Mouse (Mus musculus): ENCODE measurements at regions not wholly inside any gene's neighbourhood (a gene's known extent, or its start where the extent isn't known, plus 50 kb on each side); places are given as distances from the start of the nearest gene placed in this dataset.

- no peak for DNase-seq (ENCODE audit: extremely low spot score in 1 of 2, low spot score in 2 of 2)
- intact Hi-C loops (cut with DNase I): no loop called here
These were observed 60.5 kb downstream of the Sec61b start for GRCm38 (mm10) chr4:47534959-47535358.

GRCm38 (mm10) chr4:47567694-47568093 is 93.2 kb downstream of the Sec61b start:
- DNase-seq (ENCODE audit: extremely low spot score in 1 of 2, low spot score in 2 of 2): no peak
- intact Hi-C loops (cut with DNase I): no loop called here

GRCm38 (mm10) chr4:47570846-47571245 is 96.4 kb downstream of the Sec61b start:
- intact Hi-C loops (cut with DNase I): no loop called here
- no peak for DNase-seq (ENCODE audit: extremely low spot score in 1 of 2, low spot score in 2 of 2)

DNA sequence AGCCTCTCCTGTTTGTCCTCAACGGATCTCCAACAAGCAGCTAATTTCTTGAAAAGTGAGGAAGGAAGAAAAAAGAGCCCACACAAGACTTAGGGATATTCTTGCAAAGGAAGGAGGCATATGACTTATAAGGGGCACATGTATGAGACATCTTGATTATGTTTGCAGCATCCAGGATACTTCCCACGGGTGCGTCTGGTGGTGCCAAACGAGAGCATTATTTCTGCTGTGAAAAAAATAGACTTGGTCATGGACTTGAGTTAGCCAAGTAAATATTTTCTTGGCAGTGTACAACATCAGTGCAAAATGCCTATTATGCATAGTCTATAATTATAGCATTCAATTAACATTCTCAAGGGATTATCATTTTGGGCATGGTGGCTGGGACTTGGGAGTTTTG is 101.6 kb downstream of the Sec61b start:
- intact Hi-C loops (cut with DNase I): no loop called here
- DNase-seq (ENCODE audit: extremely low spot score in 1 of 2, low spot score in 2 of 2): no peak

GRCm38 (mm10) chr4:47577490-47577889 is 103.0 kb downstream of the Sec61b start:
- intact Hi-C loops (cut with DNase I): no loop called here
- peak; percentile 23 to 34 for DNase-seq (ENCODE audit: extremely low spot score in 1 of 2, low spot score in 2 of 2)

DNA sequence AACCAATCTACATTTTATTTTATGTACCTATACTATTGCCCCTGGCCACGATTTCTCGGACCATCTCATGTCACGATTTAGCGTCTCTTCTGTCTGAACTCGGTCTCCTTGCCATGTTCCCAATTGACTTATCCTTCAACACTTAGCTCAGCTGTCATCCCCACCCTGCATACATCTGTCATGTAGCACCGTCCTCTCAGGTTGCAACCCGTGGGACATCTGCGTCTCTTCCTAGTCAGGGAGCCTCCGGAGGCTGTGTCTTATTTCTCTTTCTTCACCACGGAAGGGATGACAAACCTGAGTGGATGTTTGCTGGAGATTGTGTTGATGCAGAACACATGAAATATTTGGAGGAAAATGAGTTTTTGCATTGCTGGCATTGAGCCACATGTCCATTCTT is 104.2 kb downstream of the Sec61b start:
- DNase-seq (ENCODE audit: extremely low spot score in 1 of 2, low spot score in 2 of 2): no peak
- intact Hi-C loops (cut with DNase I): no loop called here

GRCm38 (mm10) chr4:47580556-47580955 is 106.1 kb downstream of the Sec61b start:
- DNase-seq (ENCODE audit: extremely low spot score in 1 of 2, low spot score in 2 of 2): no peak
- intact Hi-C loops (cut with DNase I): no loop called here

- peak in 1 of 2 experiments; percentile 61 for DNase-seq (ENCODE audit: extremely low spot score in 1 of 2, low spot score in 2 of 2)
- intact Hi-C loops (cut with DNase I): no loop called here
These were observed 112.8 kb downstream of the Sec61b start for GRCm38 (mm10) chr4:47587256-47587655.

DNA sequence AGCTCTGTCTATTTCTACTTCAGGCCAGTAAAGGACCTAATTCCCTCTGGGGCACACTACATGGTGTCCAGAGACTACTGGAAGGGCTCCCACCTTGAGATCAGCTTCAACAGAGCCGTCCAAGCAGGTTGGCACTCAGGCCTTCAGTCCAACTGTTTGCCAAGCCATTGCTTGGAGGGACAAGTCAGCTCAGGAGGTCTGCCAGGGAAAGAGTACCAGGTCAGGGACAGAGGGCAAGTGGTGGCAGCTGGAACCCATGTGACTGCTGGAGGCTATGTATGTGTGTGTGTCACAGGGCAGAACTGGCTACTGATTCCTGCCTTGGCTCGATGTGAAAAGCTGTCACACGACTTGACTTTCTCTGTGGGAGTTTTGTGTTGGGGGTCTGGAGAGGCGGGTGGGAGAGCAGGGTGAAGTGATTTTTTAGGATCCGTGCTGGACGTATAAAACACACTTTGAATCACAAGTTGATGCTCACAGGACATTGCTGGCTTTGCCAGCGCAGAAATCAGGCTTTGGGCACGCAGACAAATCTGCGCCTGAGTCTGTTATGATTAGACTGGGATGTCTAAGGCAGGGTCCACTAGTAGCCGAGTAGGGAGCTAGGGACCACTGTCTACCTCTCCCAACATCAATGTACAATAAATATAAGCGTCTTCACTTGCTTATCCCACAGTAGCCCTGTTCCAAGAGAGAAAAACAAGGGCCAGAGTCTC is 118.0 kb downstream of the Sec61b start:
- intact Hi-C loops (cut with DNase I): no loop called here
- no peak for DNase-seq (ENCODE audit: extremely low spot score in 1 of 2, low spot score in 2 of 2)

- no peak for DNase-seq (ENCODE audit: extremely low spot score in 1 of 2, low spot score in 2 of 2)
- intact Hi-C loops (cut with DNase I): no loop called here
These were observed 118.7 kb downstream of the Sec61b start for GRCm38 (mm10) chr4:47593155-47593554.

- intact Hi-C loops (cut with DNase I): no loop called here
These were observed 119.7 kb downstream of the Sec61b start for GRCm38 (mm10) chr4:47594171-47594570.

GRCm38 (mm10) chr4:47595841-47596240 is 121.4 kb downstream of the Sec61b start:
- intact Hi-C loops (cut with DNase I): no loop called here

More at GRCm38 (mm10) chr4:47594171-47594570, 119.7 kb downstream of the Sec61b start:
- DNase-seq (ENCODE audit: extremely low spot score in 1 of 2, low spot score in 2 of 2): no peak

DNA sequence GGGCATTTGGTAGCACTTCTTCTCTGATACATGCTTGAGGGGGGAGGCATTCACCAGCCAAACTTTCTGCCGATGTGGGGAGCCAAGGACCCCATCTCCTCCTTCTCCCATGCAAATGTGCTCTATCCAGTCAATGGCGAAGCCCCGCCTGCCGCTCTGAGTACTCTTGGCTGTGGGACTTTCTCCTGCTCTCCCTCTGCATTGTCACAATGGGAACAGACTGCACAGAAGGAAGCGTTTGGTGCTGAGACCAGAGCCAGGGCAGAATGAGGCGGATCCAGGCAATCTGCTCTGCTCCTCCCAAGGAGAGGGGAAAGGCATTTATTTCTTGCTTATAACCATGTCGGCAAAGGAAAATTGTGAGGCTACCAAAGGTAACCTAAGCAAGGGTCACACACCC is 123.1 kb downstream of the Sec61b start:
- intact Hi-C loops (cut with DNase I): no loop called here
- peak in 1 of 2 experiments; percentile 42 for DNase-seq (ENCODE audit: extremely low spot score in 1 of 2, low spot score in 2 of 2)

More at GRCm38 (mm10) chr4:47595841-47596240, 121.4 kb downstream of the Sec61b start:
- DNase-seq (ENCODE audit: extremely low spot score in 1 of 2, low spot score in 2 of 2): no peak

- no peak for DNase-seq (ENCODE audit: extremely low spot score in 1 of 2, low spot score in 2 of 2)
- intact Hi-C loops (cut with DNase I): no loop called here
These were observed 123.8 kb downstream of the Sec61b start for GRCm38 (mm10) chr4:47598216-47598615.

GRCm38 (mm10) chr4:47601301-47602070 is 127.0 kb downstream of the Sec61b start:
- intact Hi-C loops (cut with DNase I): no loop called here
- no peak for DNase-seq (ENCODE audit: extremely low spot score in 1 of 2, low spot score in 2 of 2)

DNA sequence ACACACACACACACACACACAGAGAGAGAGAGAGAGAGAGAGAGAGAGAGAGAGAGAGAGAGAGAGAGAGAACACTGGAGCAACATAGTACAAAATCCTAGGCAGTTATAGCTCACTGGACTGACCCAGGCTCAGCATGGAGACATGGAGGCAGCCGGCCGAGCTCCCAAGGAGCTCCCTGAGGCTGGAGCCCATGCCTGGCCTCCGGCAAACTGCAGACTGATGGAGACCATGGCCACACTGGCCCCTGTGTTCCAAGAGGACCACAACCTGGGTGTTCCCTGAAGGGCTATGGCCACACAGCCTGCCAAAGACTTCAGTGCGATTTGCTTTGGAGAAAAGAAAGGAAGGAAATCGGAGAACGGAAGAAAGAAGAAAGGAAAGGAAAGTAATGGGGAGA is 128.9 kb downstream of the Sec61b start:
- no peak for DNase-seq (ENCODE audit: extremely low spot score in 1 of 2, low spot score in 2 of 2)
- intact Hi-C loops (cut with DNase I): no loop called here

GRCm38 (mm10) chr4:47603847-47604397 is 129.5 kb downstream of the Sec61b start:
- intact Hi-C loops (cut with DNase I): no loop called here
- DNase-seq (ENCODE audit: extremely low spot score in 1 of 2, low spot score in 2 of 2): peak; percentile 50 to 52

DNA sequence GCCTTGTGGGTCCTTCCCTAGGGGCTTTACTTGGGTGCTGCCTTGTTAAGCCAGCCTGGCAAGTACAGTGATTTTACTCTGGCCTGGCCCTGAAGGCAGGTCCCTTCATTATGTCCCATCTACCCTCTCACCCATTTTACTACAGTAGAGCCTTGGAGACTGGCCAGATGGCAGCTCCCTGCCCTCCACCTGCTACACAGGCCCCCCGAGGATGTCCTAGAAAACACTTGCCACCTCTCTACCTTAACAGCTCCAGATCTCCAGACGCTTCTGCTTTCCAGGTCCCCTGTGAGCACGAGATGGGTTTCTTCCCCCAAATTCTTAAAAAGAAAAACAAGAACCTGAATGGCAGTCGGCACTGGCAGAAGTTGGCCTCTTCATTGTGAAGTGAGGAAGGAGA is 131.2 kb downstream of the Sec61b start:
- intact Hi-C loops (cut with DNase I): loop anchor here (5.0 kb wide), 1 partner anchor 437 kb away; no protein-coding TSS in a partner anchor

DNA sequence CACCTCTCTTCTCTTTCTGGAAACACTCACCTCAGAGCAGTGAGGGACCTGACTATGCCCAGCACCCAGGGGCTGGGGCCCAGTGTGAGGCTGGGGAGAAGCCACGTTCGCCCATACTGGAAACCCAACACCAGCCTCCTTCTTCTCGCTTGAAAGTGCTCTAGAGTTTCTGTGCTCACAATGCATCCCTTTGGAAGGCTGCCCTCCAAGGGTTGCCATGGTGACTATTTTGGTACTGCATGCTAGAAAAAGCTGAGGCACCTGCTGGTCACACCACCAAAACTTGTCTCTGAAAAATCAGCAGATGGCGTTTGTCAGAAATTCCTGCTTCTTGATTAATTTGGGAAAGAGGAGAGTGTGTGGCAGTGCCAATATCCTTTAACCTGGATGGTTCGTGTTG is 134.2 kb downstream of the Sec61b start:
- intact Hi-C loops (cut with DNase I): loop anchor here (5.0 kb wide), 1 partner anchor 434 kb away; no protein-coding TSS in a partner anchor
- DNase-seq (ENCODE audit: extremely low spot score in 1 of 2, low spot score in 2 of 2): peak; percentile 78 to 96

More for the DNA sequence above, 131.2 kb downstream of the Sec61b start:
- DNase-seq (ENCODE audit: extremely low spot score in 1 of 2, low spot score in 2 of 2): no peak

DNA sequence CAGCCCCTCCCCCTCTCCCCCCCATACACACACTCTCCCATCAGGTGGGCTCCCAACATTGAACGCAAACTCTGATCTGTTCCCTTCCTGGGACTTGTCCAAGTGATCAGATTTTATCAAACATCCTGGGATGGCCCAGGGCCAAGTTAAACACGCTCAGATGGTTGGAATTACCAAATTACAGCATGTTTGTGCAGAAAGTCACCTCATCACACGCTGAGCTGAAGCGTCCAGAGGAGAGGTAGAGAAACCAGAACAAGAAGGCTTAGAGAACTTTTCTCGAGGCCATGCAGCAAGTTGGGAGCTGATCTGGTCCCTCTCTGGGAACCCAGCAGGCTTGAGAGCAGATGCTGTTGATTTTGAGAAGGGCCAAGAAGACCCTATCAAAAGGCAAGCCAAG is 136.5 kb downstream of the Sec61b start:
- no peak for DNase-seq (ENCODE audit: extremely low spot score in 1 of 2, low spot score in 2 of 2)
- intact Hi-C loops (cut with DNase I): no loop called here
